Mouse (Mus musculus) kidney, embryonic 16.5 days (tissue): Measurements from ENCODE around the gene Lrrc74a. TPM values are rescaled to one million over a fixed set of nuclear protein-coding genes. Genes with fewer than 3 reads are reported as not detected.

Experiments used
- ATAC-seq: fragments of 200-750 bp; cut with Nextera tagmentation; 2 replicates; pipeline ENCODE4 v1.8.0; 2017; ENCODE audit warnings: moderate TSS enrichment; ENCODE audit not compliant: low FRiP score, low TSS enrichment
- H3K27ac ChIP-seq: fragments of 300-500 bp; sonication (generic); 2 replicates; pipeline ENCODE4 v1.5.1; 2014; ENCODE audit warnings: low read length
- H3K27me3 ChIP-seq: fragments of 300-500 bp; sonication (generic); 2 replicates; pipeline ENCODE4 v1.6.1; 2014; ENCODE audit warnings: low read length, control low read depth, mixed read lengths; ENCODE audit not compliant: insufficient read depth
- H3K36me3 ChIP-seq: fragments of 300-500 bp; sonication (generic); 2 replicates; pipeline ENCODE4 v1.6.1; 2014; ENCODE audit warnings: low read length, control low read depth, mixed read lengths; ENCODE audit not compliant: insufficient read depth
- H3K4me1 ChIP-seq: fragments of 300-500 bp; sonication (generic); 2 replicates; pipeline ENCODE4 v1.6.1; 2014; ENCODE audit warnings: low read length, control low read depth, mixed read lengths; ENCODE audit not compliant: insufficient read depth
- H3K4me2 ChIP-seq: fragments of 300-500 bp; sonication (generic); replicated peaks from 2 replicates; pipeline ENCODE4 v1.6.1; 2014; ENCODE audit warnings: low read depth, low read length
- H3K4me3 ChIP-seq: fragments of 300-500 bp; sonication (generic); 2 replicates; pipeline ENCODE4 v1.5.1; 2014; ENCODE audit warnings: mild to moderate bottlenecking, low read length
- H3K9ac ChIP-seq: fragments of 300-500 bp; sonication (generic); replicated peaks from 2 replicates; pipeline ENCODE4 v1.6.1; 2014; ENCODE audit warnings: low read length
- H3K9me3 ChIP-seq: fragments of 300-500 bp; sonication (generic); 2 replicates; pipeline ENCODE4 v1.6.1; 2016; ENCODE audit warnings: low read length, control low read depth
- WGBS: fragments of 180-500 bp; shearing (Covaris S2); extraction: QIAGEN DNeasy Blood & Tissue Kit; methylation state at CpG from one replicate; pipeline ENCODE4 v1.1.7; 2014; 5-methylcytosine and 5-hydroxymethylcytosine counted together
- polyA plus RNA-seq: library from polyadenylated mRNA; unstranded; fragments of >200 nt; fragmentation: Nextera tagmentation; extraction: Ambion mirVana; gene quantifications from 2 replicates; pipeline ENCODE4 v1.2.1, GENCODE M21; 2015

Lrrc74a gene
- not detected in 2 replicates for polyA plus RNA-seq

- ATAC-seq: no peak
- 85% methylated on average over 8 of the region's 8 CpGs for WGBS
- H3K4me2 ChIP-seq: no peak within 1 kb of the TSS
- no peaks in the 10 kb centered on the region for H3K9me3 ChIP-seq
- no peaks in the 10 kb centered on the region for H3K36me3 ChIP-seq
- no peak within 1 kb of the TSS for H3K27ac ChIP-seq
- no peaks in the 10 kb centered on the region for H3K4me1 ChIP-seq
- no peak within 1 kb of the TSS for H3K4me3 ChIP-seq
- H3K27me3 ChIP-seq: no peaks in the 10 kb centered on the region
- H3K9ac ChIP-seq: no peak within 1 kb of the TSS
Observed at GRCm38 (mm10) chr12:86734319-86734810, at the start of gene Lrrc74a. Gene Lrrc74a (plus strand): TSS chr12:86734369.

GRCm38 (mm10) chr12:86685275-86685674 is 48.9 kb upstream of the Lrrc74a start:
- Histone ChIP-seq H3K4me3 (no peak overlapping the region), H3K36me3 (no peaks in the 10 kb centered on the region), H3K27ac (no peak overlapping the region), H3K9me3 (no peaks in the 10 kb centered on the region), H3K9ac (no peak overlapping the region), H3K27me3 (no peaks in the 10 kb centered on the region), H3K4me1 (peaks cover 7% of the 10 kb centered on the region; the same call in 1 of the 2 replicates), H3K4me2 (no peak overlapping the region)
- 85% methylated on average over 9 of the region's 9 CpGs for WGBS
- no peak for ATAC-seq

- Histone ChIP-seq H3K4me2 (no peak overlapping the region), H3K27ac (peak overlapping the region; percentile 7; the same call in 1 of the 2 replicates), H3K9me3 (no peaks in the 10 kb centered on the region), H3K36me3 (no peaks in the 10 kb centered on the region), H3K9ac (no peak overlapping the region), H3K4me3 (no peak overlapping the region), H3K27me3 (no peaks in the 10 kb centered on the region), H3K4me1 (peaks cover 3% of the 10 kb centered on the region)
- no peak for ATAC-seq
- WGBS: 64% methylated on average over 13 of the region's 13 CpGs
Observed at GRCm38 (mm10) chr12:86686551-86687330, 47.4 kb upstream of the Lrrc74a start.

- H3K9ac ChIP-seq: no peak overlapping the region
- WGBS: 75% methylated on average over 4 of the region's 4 CpGs
- H3K4me2 ChIP-seq: no peak overlapping the region
- H3K4me1 ChIP-seq: peaks cover 4% of the 10 kb centered on the region
- ATAC-seq: peak; percentile 4; the same call in 1 of the 2 replicates
- H3K27me3 ChIP-seq: no peaks in the 10 kb centered on the region
- H3K4me3 ChIP-seq: no peak overlapping the region
- H3K9me3 ChIP-seq: no peaks in the 10 kb centered on the region
- H3K27ac ChIP-seq: peak overlapping the region; percentile 7; the same call in 1 of the 2 replicates
- H3K36me3 ChIP-seq: no peaks in the 10 kb centered on the region
Observed at GRCm38 (mm10) chr12:86687445-86687955, 46.7 kb upstream of the Lrrc74a start.

GRCm38 (mm10) chr12:86687971-86688573 is 46.1 kb upstream of the Lrrc74a start:
- Histone ChIP-seq H3K4me1 (peaks cover 10% of the 10 kb centered on the region), H3K36me3 (no peaks in the 10 kb centered on the region), H3K9me3 (no peaks in the 10 kb centered on the region), H3K9ac (no peak overlapping the region), H3K4me3 (no peak overlapping the region), H3K27me3 (no peaks in the 10 kb centered on the region), H3K27ac (peak overlapping the region; percentile 4; the same call in 1 of the 2 replicates), H3K4me2 (no peak overlapping the region)
- WGBS: 79% methylated on average over 4 of the region's 4 CpGs
- ATAC-seq: peak; percentile 58; the same call in 1 of the 2 replicates

GRCm38 (mm10) chr12:86688917-86689316 is 45.3 kb upstream of the Lrrc74a start:
- Histone ChIP-seq H3K9me3 (no peaks in the 10 kb centered on the region), H3K4me2 (no peak overlapping the region), H3K27ac (no peak overlapping the region), H3K36me3 (no peaks in the 10 kb centered on the region), H3K9ac (no peak overlapping the region), H3K4me3 (no peak overlapping the region), H3K4me1 (peaks cover 11% of the 10 kb centered on the region), H3K27me3 (no peaks in the 10 kb centered on the region)
- 97% methylated on average over 27 of the region's 27 CpGs for WGBS
- ATAC-seq: no peak

- Histone ChIP-seq H3K4me3 (no peak overlapping the region), H3K9ac (no peak overlapping the region), H3K27me3 (no peaks in the 10 kb centered on the region), H3K27ac (peak overlapping the region; percentile 20; the same call in 1 of the 2 replicates), H3K4me1 (peaks cover 11% of the 10 kb centered on the region), H3K4me2 (no peak overlapping the region), H3K9me3 (no peaks in the 10 kb centered on the region), H3K36me3 (no peaks in the 10 kb centered on the region)
- 66% methylated on average over 12 of the region's 12 CpGs for WGBS
- no peak for ATAC-seq
Observed at GRCm38 (mm10) chr12:86690700-86691485, 43.3 kb upstream of the Lrrc74a start.

- peak; percentile 58 for ATAC-seq
- peaks cover 9% of the 10 kb centered on the region for H3K4me1 ChIP-seq
- H3K9ac ChIP-seq: no peak overlapping the region
- no peak overlapping the region for H3K4me3 ChIP-seq
- H3K27me3 ChIP-seq: no peaks in the 10 kb centered on the region
- no peak overlapping the region for H3K27ac ChIP-seq
- H3K9me3 ChIP-seq: no peaks in the 10 kb centered on the region
- no peak overlapping the region for H3K4me2 ChIP-seq
- H3K36me3 ChIP-seq: no peaks in the 10 kb centered on the region
- WGBS: 28% methylated on average over 5 of the region's 5 CpGs
Observed at GRCm38 (mm10) chr12:86692471-86693356, 41.5 kb upstream of the Lrrc74a start.

- H3K9ac ChIP-seq: no peak overlapping the region
- H3K27ac ChIP-seq: no peak overlapping the region
- no peaks in the 10 kb centered on the region for H3K27me3 ChIP-seq
- H3K9me3 ChIP-seq: no peaks in the 10 kb centered on the region
- no peaks in the 10 kb centered on the region for H3K36me3 ChIP-seq
- H3K4me2 ChIP-seq: no peak overlapping the region
- no peak for ATAC-seq
- H3K4me1 ChIP-seq: peaks cover 8% of the 10 kb centered on the region
- no peak overlapping the region for H3K4me3 ChIP-seq
Observed at GRCm38 (mm10) chr12:86693389-86693788, 40.8 kb upstream of the Lrrc74a start.
